8 mouse cellular contexts compared by ENCODE assay signal in the genomic region with DNA sequence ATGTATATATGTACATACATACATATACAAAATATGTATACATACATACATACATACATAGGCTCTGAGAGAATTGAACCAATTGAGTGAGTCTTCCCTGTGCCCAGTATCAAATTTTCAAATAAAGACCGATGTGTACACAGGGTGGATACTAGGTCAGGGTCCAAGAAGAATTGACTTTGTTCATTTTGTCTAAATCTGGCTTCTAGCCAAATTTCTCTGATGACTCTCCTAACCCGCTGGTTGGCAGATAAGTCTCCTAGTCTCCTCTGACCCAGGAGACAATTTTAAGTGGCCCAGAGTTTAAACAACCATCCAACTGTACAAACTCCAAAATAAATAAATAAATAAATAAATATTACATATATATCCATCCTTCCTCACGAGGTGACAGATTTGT. TPM values are rescaled to one million over a fixed set of nuclear protein-coding genes. Genes with fewer than 3 reads are reported as not detected.
DNase-seq lines count a peak whose midpoint lies in the region; ATAC-seq and TF ChIP-seq lines count a peak whose summit lies in the region.
"Had no signal": no experiment of that assay in that cellular context is flagged by ENCODE, and none has a peak within 500 bp of the region (broad histone marks: within the 10 kb centered on the region; RNA-seq: fewer than 3 reads in every experiment).

No protein-coding gene starts in this region.

- H3K36me3 ChIP-seq in kidney, postnatal 0 days (ENCODE audit: insufficient read depth, low read length), result no peaks in the 10 kb centered on the region
- no peaks in the 10 kb centered on the region for H3K36me3 ChIP-seq in forebrain, embryonic 10.5 days (replicated peaks)
- no peaks in the 10 kb centered on the region for H3K36me3 ChIP-seq in intestine, embryonic 16.5 days (ENCODE audit: control insufficient read depth, insufficient read depth, low read length)
- no peaks in the 10 kb centered on the region for H3K36me3 ChIP-seq in neural tube, embryonic 13.5 days

- ATAC-seq in kidney, postnatal 0 days (replicated peaks; ENCODE audit: low FRiP score, low read depth), result no peak
- peak; percentile 39 for ATAC-seq in intestine, embryonic 16.5 days
- no peak for ATAC-seq in neural tube, embryonic 13.5 days (ENCODE audit: low read depth)

- peaks cover 24% of the 10 kb centered on the region for H3K4me1 ChIP-seq in kidney, postnatal 0 days (replicated peaks; ENCODE audit: insufficient read depth, low read length)
- peaks cover 77% of the 10 kb centered on the region for H3K4me1 ChIP-seq in forebrain, embryonic 10.5 days
- peaks cover 61% of the 10 kb centered on the region for H3K4me1 ChIP-seq in intestine, embryonic 16.5 days (ENCODE audit: control insufficient read depth, insufficient read depth, low read length)
- peaks cover 57% of the 10 kb centered on the region for H3K4me1 ChIP-seq in neural tube, embryonic 13.5 days (replicated peaks)

- H3K4me3 ChIP-seq in kidney, postnatal 0 days (replicated peaks; ENCODE audit: low read depth, low read length), result peak overlapping the region; percentile 33
- peak overlapping the region; percentile 48 for H3K4me3 ChIP-seq in forebrain, embryonic 10.5 days
- peak overlapping the region; percentile 44 for H3K4me3 ChIP-seq in intestine, embryonic 16.5 days (ENCODE audit: low read length)
- no peak overlapping the region for H3K4me3 ChIP-seq in neural tube, embryonic 13.5 days
- no peak overlapping the region for H3K4me3 ChIP-seq in layer of hippocampus, adult 2 months

- no peak for TF ChIP-seq CTCF in kidney, postnatal 0 days (IDR thresholded peaks at IDR 0.05; ENCODE audit: low read depth)
- no peak for TF ChIP-seq CTCF in layer of hippocampus, adult 2 months (conservative IDR thresholded peaks at IDR 0.05)

- DNase-seq in kidney, postnatal 0 days (ENCODE audit: low spot score), result no peak
- DNase-seq in kidney, postnatal 4 days, result no peak
- DNase-seq in forebrain, embryonic 10.5 days (ENCODE audit: extremely low spot score, low spot score), result no peak
- no peak for DNase-seq in layer of hippocampus, adult 2 months (ENCODE audit: low spot score in 2 of 2)
- no peak for DNase-seq in embryo, embryonic 10.5 days (ENCODE audit: low spot score)

- peak overlapping the region; percentile 67 for H3K4me2 ChIP-seq in kidney, postnatal 0 days (ENCODE audit: low read length)
- H3K4me2 ChIP-seq in intestine, embryonic 16.5 days (ENCODE audit: low read depth, low read length), result peak overlapping the region; percentile 76
- H3K4me2 ChIP-seq in neural tube, embryonic 13.5 days, result peak overlapping the region; percentile 53

- WGBS in kidney, postnatal 0 days, result 41% methylated on average over 3 of the region's 3 CpGs
- WGBS in forebrain, embryonic 10.5 days, result 62% methylated on average over 3 of the region's 3 CpGs
- 30% methylated on average over 3 of the region's 3 CpGs for WGBS in intestine, embryonic 16.5 days
- WGBS in neural tube, embryonic 13.5 days, result 46% methylated on average over 3 of the region's 3 CpGs

- no peaks in the 10 kb centered on the region for H3K9me3 ChIP-seq in kidney, postnatal 0 days (replicated peaks; ENCODE audit: low read length)
- H3K9me3 ChIP-seq in forebrain, embryonic 10.5 days, result no peaks in the 10 kb centered on the region
- H3K9me3 ChIP-seq in intestine, embryonic 16.5 days (ENCODE audit: control insufficient read depth, low read length), result no peaks in the 10 kb centered on the region
- H3K9me3 ChIP-seq in neural tube, embryonic 13.5 days, result no peaks in the 10 kb centered on the region

- H3K27me3 ChIP-seq in kidney, postnatal 0 days (ENCODE audit: insufficient read depth, low read length), result no peaks in the 10 kb centered on the region
- H3K27me3 ChIP-seq in forebrain, embryonic 10.5 days (ENCODE audit: poor library complexity, severe bottlenecking), result peaks cover 99% of the 10 kb centered on the region
- H3K27me3 ChIP-seq in intestine, embryonic 16.5 days (replicated peaks; ENCODE audit: control insufficient read depth, insufficient read depth, low read length), result no peaks in the 10 kb centered on the region
- H3K27me3 ChIP-seq in neural tube, embryonic 13.5 days, result peaks cover 37% of the 10 kb centered on the region

- H3K27ac ChIP-seq in kidney, postnatal 0 days, result no peak overlapping the region
- peak overlapping the region; percentile 70; the same call in 1 of the 2 replicates for H3K27ac ChIP-seq in forebrain, embryonic 10.5 days
- peak overlapping the region; percentile 74 for H3K27ac ChIP-seq in intestine, embryonic 16.5 days (ENCODE audit: low read length)
- H3K27ac ChIP-seq in neural tube, embryonic 13.5 days (replicated peaks), result no peak overlapping the region
- H3K27ac ChIP-seq in layer of hippocampus, adult 2 months, result no peak overlapping the region

- peak overlapping the region; percentile 51; the same call in 1 of the 2 replicates for H3K9ac ChIP-seq in kidney, postnatal 0 days (ENCODE audit: low read depth, low read length)
- peak overlapping the region; percentile 66 for H3K9ac ChIP-seq in intestine, embryonic 16.5 days (ENCODE audit: low read depth, low read length)
- H3K9ac ChIP-seq in neural tube, embryonic 13.5 days, result 0 out of 2 replicates have a peak overlapping the region, but pooled peaks have one; percentile 56

RNA-seq across cellular contexts. Expression of a gene that starts 0.5 kb away (rescaled TPM):
- polyA plus RNA-seq in kidney, postnatal 0 days (2015; fragmentation: Nextera tagmentation; extraction: Ambion mirVana), result 93.6 and 101 TPM in 2 replicates
- polyA plus RNA-seq in forebrain, embryonic 10.5 days (2016; fragmentation: Nextera tagmentation; extraction: Ambion mirVana), result 70.3 and 76.3 TPM in 2 replicates
- polyA plus RNA-seq in intestine, embryonic 16.5 days (2015; fragmentation: Nextera tagmentation; extraction: Ambion mirVana), result 73.4 and 83.1 TPM in 2 replicates
- 40.1 and 41.6 TPM in 2 replicates for polyA plus RNA-seq in neural tube, embryonic 13.5 days (2015; fragmentation: Nextera tagmentation; extraction: Ambion mirVana)
- 10 to 100 TPM; 21.1 to 23.0 TPM for total RNA-seq in layer of hippocampus, adult 2 months (2021)

RNA-seq across cellular contexts. Expression of a gene that starts 3.0 kb away (rescaled TPM):
- polyA plus RNA-seq in kidney, postnatal 0 days (2015; fragmentation: Nextera tagmentation; extraction: Ambion mirVana), result 16.7 and 18.4 TPM in 2 replicates
- polyA plus RNA-seq in forebrain, embryonic 10.5 days (2016; fragmentation: Nextera tagmentation; extraction: Ambion mirVana), result 0.27 and 0.30 TPM in 2 replicates
- polyA plus RNA-seq in intestine, embryonic 16.5 days (2015; fragmentation: Nextera tagmentation; extraction: Ambion mirVana), result 0.22 and 0.64 TPM in 2 replicates
- 1.6 and 3.6 TPM in 2 replicates for polyA plus RNA-seq in neural tube, embryonic 13.5 days (2015; fragmentation: Nextera tagmentation; extraction: Ambion mirVana)
- not detected for total RNA-seq in layer of hippocampus, adult 2 months (2021)
- total RNA-seq: hematopoietic stem cell, adult 5-6 weeks had no signal

RNA-seq across cellular contexts. Expression of a gene that starts 25.8 kb away (rescaled TPM):
- 1,330 and 1,432 TPM in 2 replicates for polyA plus RNA-seq in kidney, postnatal 0 days (2015; fragmentation: Nextera tagmentation; extraction: Ambion mirVana)
- polyA plus RNA-seq in forebrain, embryonic 10.5 days (2016; fragmentation: Nextera tagmentation; extraction: Ambion mirVana), result 2,210 and 2,220 TPM in 2 replicates
- polyA plus RNA-seq in intestine, embryonic 16.5 days (2015; fragmentation: Nextera tagmentation; extraction: Ambion mirVana), result 1,309 and 1,475 TPM in 2 replicates
- 1,589 and 1,622 TPM in 2 replicates for polyA plus RNA-seq in neural tube, embryonic 13.5 days (2015; fragmentation: Nextera tagmentation; extraction: Ambion mirVana)
- total RNA-seq in layer of hippocampus, adult 2 months (2021), result 1,000 to 10,000 TPM; 1,695 to 1,765 TPM

RNA-seq across cellular contexts. Expression of a gene that starts 35.2 kb away (rescaled TPM):
- polyA plus RNA-seq in kidney, postnatal 0 days (2015; fragmentation: Nextera tagmentation; extraction: Ambion mirVana), result 131 and 138 TPM in 2 replicates
- 114 and 117 TPM in 2 replicates for polyA plus RNA-seq in forebrain, embryonic 10.5 days (2016; fragmentation: Nextera tagmentation; extraction: Ambion mirVana)
- 132 and 136 TPM in 2 replicates for polyA plus RNA-seq in intestine, embryonic 16.5 days (2015; fragmentation: Nextera tagmentation; extraction: Ambion mirVana)
- 75.0 and 84.2 TPM in 2 replicates for polyA plus RNA-seq in neural tube, embryonic 13.5 days (2015; fragmentation: Nextera tagmentation; extraction: Ambion mirVana)
- total RNA-seq in layer of hippocampus, adult 2 months (2021), result 10 to 100 TPM; 31.1 to 31.8 TPM

RNA-seq across cellular contexts. Expression of a gene that starts 43.4 kb away (rescaled TPM):
- polyA plus RNA-seq in kidney, postnatal 0 days (2015; fragmentation: Nextera tagmentation; extraction: Ambion mirVana), result 4.8 and 5.1 TPM in 2 replicates
- polyA plus RNA-seq in forebrain, embryonic 10.5 days (2016; fragmentation: Nextera tagmentation; extraction: Ambion mirVana), result 6.6 and 6.9 TPM in 2 replicates
- polyA plus RNA-seq in intestine, embryonic 16.5 days (2015; fragmentation: Nextera tagmentation; extraction: Ambion mirVana), result 5.0 and 5.5 TPM in 2 replicates
- polyA plus RNA-seq in neural tube, embryonic 13.5 days (2015; fragmentation: Nextera tagmentation; extraction: Ambion mirVana), result 5.3 and 5.6 TPM in 2 replicates
- 1 to 10 TPM; 2.6 to 2.7 TPM for total RNA-seq in layer of hippocampus, adult 2 months (2021)

Comparison
In these comparisons a context has a peak if more than half of its experiments do, and no peak if none do; other contexts are left out.
1. H3K27ac ChIP-seq: peak in forebrain, embryonic 10.5 days (single experiment) and intestine, embryonic 16.5 days (single experiment); none in kidney, postnatal 0 days (single experiment), neural tube, embryonic 13.5 days (single experiment) and layer of hippocampus, adult 2 months (single experiment).
2. H3K4me3 ChIP-seq: peak in kidney, postnatal 0 days (single experiment), forebrain, embryonic 10.5 days (single experiment) and intestine, embryonic 16.5 days (single experiment); none in neural tube, embryonic 13.5 days (single experiment) and layer of hippocampus, adult 2 months (single experiment).
3. Peak in every context shown above with its lines, with median percentiles within 50 percentile points of each other: H3K4me2 ChIP-seq and H3K9ac ChIP-seq.